Mouse (Mus musculus) kidney, adult 18-20 months (tissue): ENCODE measurements around the gene Dclre1a.
"Not testable (repeated sequence)": the region's sequence is repeated elsewhere in the genome, so short reads cannot be mapped to it uniquely, and the experiment has no call there.

ENCODE experiments used
- DNase-seq: peaks from one replicate; pipeline ENCODE4 v3.0.0; 2021

The Dclre1a gene

DNA sequence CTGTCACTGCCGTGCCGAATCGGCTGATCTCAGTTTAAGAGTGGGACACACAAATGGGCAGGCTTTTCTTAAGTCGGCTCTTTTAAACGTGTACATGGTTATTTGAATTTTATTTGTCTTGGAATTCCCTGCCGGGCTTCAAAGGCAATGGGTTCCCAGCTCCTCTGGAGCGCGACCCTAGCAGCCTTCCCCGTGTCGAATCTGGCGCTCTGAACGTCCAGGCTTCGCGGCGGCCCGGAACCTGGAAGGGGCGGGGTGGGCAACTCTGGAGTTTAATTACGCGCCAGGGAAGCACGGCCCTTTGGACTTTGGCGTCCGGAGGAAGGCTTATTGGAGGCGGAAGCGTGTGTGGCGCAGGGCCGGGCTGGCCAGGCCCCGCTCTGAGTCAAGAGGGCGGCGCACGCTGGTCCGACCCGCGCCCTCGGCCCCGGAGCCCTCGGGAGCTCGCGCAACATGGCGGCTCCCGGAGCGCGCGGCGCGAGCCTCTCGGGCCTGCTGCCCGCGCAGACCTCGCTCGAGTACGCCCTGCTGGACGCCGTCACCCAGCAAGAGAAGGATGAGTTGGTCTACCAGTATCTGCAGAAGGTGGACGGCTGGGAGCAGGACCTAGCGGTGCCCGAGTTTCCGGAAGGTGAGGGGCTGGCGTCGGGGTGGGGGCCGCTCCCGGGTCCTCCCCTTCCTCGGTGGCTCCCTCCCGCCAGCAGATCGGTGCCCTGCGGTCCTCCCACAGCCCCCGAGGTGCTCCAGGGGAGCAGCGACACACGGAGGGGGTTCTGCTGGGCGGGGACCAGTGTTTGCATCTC, 409 bp upstream of the Dclre1a start, which contains the start of gene Nhlrc2:
Nhlrc2 (plus strand) TSS at position 32 of the 803 bp plus-strand sequence.
- DNase-seq = peak; percentile 93

DNA sequence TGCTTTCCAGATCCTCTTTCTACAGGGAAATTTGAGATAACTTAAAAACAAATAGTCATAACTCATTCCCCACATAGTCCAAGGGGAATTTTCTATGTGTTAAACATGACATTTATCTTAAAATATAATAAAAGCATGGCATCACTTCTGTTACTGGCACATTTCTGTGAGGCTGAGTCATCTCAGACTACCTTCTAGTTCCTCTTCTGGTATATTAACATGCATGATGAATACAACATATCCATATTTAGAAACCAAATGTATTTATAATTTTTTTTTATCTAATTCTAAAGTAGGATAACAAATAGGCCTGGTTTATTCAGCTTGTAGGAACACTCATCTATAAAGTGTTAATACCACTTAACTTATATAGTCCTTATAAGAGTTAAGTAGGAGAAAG, 2.0 kb downstream of the Dclre1a start:
- DNase-seq = no peak

DNA sequence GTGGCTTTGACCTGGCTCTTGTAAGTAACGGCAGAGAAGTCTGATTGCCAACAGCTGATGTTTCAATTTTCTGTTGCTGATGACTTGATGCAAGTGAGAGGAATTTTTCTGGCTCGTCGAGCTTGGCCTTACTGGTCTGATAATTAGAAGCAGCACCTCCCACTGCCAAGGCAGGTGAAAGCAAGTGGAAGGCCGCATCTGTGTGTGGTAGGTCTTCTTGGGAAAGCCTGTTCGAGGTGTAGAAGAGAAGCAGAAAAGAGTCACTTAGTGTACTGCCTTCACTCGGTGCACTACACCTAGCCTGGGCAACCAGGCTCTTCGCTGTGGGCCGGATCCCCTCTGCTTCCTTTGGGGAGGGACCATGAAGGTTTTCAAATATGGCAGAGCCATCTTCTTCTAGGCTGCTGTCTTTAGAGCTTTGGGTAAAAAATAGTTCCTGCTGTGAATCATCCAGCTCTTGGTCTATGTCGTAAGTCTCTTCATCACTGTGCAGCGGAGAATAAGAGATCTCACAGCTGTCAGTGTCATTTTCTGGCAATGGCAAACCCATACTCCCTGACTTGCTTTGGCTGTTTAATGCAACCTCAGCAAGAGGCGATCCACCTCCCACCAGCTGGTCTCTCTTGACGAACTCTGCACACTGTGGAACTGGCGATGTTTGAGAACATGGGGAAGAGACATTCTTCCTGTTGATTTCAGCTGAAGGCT, 3.2 kb downstream of the Dclre1a start:
- no peak for DNase-seq

DNA sequence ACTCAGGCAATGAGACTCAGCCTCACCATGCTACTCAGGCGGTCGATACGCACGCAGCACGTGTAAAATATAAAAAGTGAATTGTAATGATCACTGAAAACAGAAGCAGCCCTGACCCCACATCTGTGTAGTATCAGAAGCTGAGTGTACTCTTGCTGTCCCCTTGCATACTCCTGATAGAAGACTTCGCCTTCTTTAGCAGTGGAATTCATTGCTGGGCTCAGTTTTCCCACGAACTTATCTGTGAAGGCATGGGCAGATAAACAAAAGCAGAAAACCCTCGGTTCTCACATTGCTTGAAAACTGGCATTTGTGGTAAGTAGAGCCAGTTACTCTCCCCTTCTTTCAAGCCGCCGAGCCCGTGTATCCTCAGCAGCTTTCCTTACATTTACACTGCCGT, 4.7 kb downstream of the Dclre1a start:
- no peak for DNase-seq

DNA sequence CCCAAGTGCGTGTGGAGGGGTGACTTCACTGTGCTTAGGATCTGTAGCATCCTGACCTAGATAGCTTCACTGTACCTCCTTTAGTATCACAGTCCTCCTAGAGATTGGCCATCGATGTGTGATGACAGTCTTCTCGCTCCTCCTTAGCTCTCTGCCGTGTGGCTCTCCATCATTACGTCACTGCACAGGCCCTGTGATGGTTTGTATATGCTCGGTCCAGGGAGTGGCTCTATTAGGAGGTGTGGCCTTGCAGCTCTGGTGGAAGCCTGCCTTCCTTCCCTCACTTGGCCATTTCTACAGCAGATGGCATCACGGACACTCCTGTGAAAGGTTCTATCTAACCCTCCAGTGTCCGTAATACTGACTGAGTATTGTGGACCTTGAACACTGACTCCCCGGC, 12.3 kb downstream of the Dclre1a start:
- no peak for DNase-seq

DNA sequence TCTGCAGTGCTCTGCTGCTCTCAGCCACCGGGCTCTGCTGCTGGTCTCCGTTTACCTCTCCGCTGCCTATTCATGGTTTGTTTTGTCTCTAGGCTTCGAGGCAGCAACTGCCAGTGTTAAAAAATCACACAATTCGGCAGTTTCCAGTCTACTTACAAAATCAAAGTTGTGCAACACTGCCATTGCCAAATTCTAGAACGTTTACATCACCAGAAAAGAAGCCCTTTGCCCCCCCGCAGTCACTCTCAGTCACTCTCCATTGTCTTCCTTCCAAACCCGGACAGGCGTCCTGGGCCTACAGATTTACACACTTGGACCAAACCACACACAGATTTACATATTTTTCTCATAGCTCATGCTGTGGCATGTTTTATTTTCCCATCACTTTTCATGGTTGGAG, 13.0 kb downstream of the Dclre1a start:
- no peak for DNase-seq

DNA sequence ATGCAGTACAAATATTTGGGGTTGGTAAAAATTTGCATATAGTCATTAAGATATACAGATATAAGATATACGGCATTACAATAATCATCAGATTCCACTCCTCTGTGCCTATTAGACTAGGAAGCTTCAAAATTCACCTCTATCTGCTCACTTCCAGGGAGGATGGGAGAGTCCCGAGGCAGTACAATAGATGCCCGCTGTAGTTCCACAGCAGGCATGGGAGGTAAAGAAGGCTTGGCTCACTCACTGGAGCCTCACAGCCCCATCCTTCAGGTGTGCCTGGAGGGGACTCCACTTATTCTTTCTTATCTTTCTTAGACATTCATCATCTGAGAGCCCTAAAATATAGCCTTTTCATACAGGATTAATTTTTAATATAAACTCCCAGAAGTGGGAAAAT, 13.7 kb downstream of the Dclre1a start:
- DNase-seq = no peak

DNA sequence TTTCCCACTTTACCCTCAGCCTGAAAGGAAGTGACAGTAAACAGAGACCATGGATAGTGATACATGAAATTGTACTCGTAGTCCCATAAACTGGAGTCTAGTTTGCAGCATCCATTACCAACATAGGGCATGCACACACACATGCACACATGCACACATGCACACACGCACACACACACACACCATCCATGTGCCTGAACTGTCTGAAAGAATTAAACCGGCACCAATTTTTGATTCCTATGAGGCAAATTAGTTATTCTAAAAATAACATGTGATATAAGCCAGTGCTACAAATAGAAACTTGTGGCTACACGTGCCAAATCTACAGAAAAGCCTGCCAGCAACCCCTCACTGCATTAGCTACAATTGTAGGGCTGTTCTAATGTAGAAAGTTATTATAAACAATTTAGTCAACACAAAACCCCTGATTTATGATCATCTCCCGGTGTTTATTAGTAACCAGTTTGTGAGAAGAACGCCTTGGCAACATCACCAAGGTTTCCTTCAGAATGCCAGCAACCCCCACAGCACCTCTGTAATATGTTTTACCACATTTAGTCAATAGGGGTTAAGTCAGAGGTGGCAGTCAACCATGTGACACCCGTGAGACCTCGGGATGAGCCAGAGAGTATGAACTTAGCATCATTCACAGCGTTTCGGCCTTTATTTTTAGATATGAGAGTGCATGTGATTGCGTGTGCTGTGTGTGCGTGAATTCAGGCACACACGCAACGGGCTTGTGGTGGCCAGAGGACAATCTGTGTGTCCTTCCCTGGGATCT, 14.5 kb downstream of the Dclre1a start:
- no peak for DNase-seq

DNA sequence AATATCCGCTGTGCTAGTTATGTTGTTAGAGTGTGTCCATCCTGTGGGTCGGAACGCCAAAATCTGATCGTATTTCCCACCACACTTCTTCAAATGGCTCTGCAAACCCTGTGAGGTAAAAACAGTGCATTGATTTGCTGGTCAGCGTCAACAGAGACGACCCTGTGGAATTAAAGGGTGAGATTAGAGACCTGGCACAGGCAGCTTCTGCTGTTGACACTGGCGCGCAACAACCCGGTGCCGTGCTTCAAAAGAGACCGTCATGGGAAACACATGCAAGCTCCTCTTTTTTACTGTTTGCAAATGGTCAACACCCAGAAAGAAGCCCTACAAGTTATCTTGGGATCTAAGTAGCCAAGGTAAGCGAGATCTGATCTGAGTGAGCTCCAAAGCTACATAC, 16.8 kb downstream of the Dclre1a start:
- DNase-seq = no peak

DNA sequence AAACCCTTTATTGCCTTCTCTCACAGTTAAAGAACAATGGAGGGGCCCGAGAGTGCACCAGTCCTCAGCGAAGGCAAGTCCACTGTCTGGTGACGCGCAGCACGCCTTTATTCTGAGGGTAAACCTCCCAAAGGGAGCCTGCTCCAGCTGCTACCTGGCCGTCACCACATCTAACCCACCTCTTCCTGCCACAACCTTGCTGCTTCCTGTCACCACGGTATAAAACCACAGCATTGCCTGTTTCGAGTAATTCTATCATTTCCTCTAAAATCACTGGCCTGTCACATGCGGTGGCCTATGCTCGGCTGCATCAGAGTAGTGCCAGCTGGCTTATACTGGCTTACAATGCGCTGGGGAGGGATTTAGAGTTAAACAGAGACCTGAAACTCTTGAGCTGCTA, 17.5 kb downstream of the Dclre1a start:
- DNase-seq = not testable (repeated sequence)

DNA sequence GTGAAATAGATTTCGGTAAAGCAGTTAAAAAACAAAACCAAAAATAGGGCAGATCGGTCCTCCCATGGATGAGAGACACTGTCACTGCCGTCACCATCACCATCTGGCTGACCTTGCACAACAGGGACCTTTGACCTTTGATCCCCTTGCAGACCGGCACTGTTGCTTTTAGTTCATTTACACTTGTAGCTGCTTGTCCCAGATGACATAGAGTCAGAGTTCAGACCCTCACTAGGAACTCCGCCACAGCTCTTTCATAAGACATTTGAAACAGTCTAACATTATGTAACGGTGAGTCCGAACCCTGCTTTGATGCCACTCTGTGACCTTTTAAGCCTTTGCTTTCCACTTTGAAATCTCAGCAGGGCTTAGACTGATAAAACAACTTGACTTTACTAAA, 28.6 kb downstream of the Dclre1a start:
- DNase-seq = not testable (repeated sequence)

DNA sequence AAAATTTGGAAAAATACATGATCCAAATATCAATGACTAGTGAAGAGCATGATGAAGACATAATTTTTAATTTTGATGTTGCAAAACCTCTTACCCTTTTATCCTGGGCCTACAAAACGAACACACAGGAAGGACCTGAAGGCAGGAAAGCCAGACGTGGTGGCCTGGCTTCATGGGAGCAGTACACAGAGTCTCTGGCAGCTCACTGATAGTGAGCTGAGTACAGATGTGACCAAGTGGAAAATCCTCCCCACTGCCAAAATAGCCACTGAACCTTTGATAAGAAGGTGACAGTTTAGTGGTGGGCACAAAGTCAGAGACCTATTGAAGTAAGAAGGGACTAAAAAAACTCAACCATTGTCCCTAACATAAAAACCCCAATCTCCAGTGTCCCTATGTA, 34.5 kb downstream of the Dclre1a start:
- not testable (repeated sequence) for DNase-seq

DNA sequence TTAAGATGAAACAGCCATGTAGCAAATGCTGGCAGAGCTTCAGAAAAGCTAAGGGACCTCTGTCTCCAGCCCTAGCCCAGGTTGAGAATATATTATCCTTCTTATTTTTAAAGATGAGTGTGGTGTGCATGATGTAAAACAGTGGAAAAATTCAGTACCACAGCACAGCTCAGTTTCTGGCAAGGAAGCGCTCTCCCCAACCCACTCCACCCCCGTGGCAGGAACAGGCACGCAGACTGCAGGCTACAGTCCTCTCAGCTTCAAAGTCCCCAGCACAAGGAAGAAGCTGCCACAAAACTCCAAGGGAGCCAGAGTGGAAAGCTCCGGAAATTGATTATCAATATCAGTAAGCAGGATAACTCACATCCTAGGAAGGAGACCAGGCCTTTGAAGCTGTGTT, 36.8 kb downstream of the Dclre1a start:
- DNase-seq = not testable (repeated sequence)

DNA sequence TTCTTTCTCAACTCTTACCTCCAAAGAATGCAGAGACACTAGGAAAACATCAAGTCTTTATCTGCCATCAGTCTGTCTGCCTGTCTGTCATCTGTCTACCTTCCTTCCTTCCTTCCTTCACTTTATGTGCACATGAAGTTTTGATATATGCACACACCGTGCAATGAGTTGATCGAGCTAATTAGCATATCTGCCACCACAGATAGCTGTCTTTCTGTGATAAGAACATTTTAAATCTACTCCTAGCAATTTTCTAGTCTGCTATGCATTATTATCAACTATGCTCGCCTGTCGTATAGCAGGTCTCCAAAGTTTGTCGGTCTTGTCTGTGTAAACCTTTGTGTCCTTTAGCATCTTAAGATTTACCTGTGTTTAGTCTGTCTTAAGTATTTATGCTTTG, 44.5 kb downstream of the Dclre1a start:
- not testable (repeated sequence) for DNase-seq

DNA sequence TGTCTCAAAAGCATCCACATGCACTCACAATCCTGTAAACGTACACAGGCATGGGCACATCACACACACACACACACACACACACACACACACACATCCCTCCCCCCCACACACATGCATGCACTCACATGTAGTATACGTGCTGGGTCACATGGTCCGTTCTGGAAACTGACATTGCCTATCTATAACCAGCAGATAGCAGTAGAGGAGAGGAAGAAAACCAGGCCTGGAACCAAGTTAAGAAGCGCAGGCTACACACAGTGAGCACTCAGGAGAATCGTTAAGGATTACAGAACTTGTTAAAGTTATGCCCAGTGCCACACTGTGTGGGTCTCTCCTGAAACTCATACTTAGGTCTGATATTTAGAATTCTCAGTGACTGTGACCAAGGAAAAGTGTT, 45.0 kb downstream of the Dclre1a start:
- DNase-seq = not testable (repeated sequence)

DNA sequence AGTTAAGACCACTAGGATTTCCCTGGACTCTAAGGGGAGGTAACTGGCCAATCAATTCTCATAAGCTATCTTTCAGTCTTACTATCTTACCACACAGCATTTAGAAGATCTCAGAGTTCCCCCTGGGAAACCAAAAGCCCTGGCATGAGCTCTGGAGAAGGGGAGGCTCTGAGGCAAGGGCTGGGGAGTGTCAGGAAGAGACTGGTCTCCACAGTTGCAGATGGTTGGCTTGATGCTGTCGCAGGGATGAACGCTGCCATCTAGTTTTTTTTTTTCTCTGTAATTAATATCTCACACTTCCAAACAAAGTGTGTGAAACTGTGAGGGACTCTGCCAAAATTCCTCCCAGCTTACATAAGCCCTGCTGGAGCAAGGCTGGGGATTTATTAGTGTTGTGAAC, 53.9 kb downstream of the Dclre1a start:
- not testable (repeated sequence) for DNase-seq

DNA sequence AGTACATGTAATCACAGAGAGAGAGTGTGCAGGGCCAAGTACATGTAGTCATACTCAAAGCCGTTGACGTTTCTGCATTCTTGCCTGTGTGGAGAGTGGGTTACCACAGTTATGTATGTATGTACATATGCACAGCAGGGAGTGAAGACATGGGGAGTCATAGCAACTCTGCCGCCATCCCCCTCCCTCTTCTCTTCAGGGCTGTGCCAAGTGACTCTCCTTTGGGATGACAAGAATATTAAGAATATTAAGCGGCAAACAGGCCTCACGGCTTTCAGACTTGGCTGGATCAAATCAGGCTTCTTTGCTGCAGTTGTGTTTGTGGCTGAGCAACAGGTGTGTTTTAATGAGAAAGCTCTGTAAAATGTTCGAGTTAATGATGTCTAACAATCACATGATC, 58.4 kb downstream of the Dclre1a start:
- no peak for DNase-seq

DNA sequence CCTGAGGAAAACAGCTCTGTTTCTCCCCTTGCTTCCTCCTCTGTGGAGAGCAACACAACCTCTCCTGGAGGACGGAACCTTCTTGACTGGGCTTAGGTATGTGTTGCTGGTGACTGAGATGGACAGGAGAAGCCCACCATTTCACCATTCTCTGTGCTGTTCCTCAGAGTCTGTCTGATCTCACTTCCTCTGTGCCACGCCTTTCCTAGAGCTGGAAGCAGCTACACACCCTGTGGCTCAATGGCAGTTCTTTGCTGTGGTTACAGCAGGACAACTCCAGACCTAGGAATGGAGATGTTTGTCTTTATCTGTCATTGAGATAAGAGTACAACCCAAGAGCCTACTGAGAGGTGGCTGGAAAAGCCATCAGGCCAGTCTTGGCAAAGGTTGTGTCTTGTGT, 60.7 kb downstream of the Dclre1a start:
- DNase-seq = no peak

DNA sequence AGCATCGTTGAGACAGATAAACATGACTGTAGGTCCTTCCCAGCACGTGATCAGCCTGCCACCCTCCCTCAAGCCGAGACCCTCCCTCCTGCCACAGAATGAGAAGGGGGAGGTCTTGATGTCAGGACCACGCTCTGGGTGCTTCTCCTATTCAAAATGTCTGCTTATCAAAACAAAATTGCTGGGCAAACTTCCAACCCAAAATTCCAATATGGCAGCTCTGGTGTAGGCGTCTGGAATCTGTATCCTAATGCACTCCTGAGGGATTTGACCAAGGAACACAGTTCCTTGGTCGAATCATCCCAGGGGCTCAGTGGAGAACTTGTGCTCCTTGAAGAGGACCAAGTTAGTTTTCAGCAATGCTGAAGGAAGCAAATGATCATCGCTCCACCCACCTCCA, 61.1 kb downstream of the Dclre1a start:
- no peak for DNase-seq

DNA sequence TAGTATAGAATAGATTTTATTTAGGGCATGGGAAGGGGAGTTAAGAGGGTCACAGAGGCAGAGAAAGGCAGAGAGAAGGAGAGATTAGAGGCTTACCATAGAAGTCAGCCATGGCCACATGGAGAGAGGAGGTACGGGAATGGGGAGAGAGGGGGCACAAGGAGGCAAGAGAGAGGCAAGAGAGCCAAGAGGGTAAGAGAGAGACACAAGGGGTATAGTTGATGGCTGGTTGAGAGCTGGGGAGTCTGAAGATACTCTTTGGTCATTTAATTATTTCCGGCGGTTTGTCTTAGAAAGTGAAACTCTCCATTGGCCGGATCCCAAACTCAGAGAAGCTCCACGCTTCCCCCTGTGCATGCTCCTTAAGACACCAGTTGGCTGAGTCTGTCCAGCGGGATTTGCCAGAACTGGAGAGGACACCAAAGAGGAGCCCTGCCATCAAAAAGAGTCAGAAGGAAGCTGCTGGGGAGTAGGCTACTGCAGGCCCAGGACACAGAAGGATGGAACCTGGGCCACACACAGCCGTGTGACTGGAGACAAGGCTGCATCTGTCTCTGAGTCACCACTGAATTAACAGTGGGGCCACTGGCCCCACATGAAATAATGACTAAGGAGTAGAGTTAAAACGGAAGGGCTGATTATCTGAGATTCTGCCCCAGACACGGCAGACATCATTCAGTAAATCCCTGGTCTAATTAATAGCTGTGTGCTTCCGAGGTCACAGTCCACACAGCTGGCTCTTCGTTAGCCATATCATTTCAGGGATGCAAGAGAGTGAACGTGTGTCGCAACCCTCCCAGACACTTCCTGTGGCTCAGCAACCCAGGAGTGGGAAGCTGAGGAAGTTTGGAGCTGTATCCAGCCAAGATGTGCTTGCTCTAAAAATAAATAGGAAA, 62.4 kb downstream of the Dclre1a start:
- DNase-seq = peak; percentile 18

DNA sequence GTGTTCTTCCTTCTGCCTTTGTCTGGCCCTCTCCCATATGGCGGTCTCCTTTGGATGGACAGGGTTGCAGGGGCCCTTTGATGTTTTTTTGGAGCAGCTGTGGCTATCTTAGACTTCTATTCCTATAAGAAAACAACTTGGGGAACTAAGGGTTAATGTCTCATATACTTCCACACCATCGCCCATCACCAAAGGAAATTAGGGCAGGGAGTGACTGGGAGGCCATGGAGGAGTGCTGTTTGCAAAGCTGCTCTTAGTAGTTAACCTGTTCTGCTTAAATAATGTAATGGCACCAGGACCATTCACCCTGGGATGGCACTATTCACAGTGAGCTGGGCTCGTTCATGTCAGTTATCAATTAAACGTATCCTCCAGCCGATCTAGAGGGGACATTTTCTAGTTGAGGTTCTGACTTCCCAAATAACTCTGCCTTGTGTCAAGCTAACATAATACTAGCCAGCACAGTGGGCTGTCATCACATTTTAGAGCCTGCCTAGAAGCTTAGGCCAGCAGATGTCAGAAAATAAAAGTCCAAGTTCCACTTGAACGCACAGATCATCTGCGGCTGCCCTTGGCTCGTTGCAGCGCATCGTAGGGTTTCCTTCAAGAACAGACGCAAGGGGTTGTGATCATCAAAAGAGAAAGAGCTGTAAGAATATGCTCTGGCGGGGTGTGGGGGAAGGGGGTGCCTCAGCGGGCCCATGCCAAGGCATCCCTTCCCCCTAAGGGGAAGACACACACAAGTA, 63.2 kb downstream of the Dclre1a start:
- DNase-seq = no peak
